ENCODE assay signal across 9 mouse cellular contexts in the genomic region with DNA sequence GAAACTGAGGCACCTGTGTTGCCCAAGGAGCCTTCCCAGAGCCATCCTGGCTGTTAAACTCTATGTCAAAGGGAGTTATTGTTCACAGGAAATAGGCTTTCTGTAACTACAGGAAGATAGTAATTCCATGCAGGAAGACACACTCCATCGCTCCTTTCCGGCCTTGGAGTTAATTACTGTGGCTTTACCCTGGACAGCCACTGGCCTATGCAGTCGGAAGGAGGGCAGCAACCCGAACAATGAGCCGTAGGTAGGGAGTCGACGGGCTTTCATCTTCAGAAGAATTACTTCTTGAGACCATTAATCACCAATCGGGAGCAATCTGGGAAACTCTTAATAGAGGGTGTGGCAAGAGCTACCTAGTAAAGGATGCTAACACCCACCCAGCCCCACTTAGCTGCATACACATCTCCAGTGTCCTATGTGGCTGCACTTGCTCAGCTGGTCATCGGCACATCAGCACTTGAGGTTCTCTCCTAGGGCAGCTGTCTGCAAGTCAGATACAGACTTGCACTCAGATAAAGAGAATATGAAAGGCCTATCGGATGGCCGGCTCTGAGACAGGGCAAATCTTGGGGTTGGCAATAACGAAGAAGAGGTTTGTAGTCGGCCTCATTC. TPM values are rescaled to one million over a fixed set of nuclear protein-coding genes. Genes with fewer than 3 reads are reported as not detected.
DNase-seq lines count a peak whose midpoint lies in the region; ATAC-seq and TF ChIP-seq lines count a peak whose summit lies in the region.
"Had no signal": no experiment of that assay in that cellular context is flagged by ENCODE, and none has a peak within 500 bp of the region (broad histone marks: within the 10 kb centered on the region; RNA-seq: fewer than 3 reads in every experiment).

No protein-coding gene starts in this region.

- H3K4me1 ChIP-seq in heart, embryonic 15.5 days (replicated peaks): peaks cover 86% of the 10 kb centered on the region
- H3K4me1 ChIP-seq in midbrain, embryonic 10.5 days: peaks cover 93% of the 10 kb centered on the region
- peaks cover 15% of the 10 kb centered on the region for H3K4me1 ChIP-seq in midbrain, postnatal 0 days (ENCODE audit: insufficient read depth, low read length)
- H3K4me1 ChIP-seq in embryonic fibroblast, embryonic 13.5 days (ENCODE audit: control insufficient read depth, insufficient read depth, low read length): peaks cover 38% of the 10 kb centered on the region
- H3K4me1 ChIP-seq in forebrain, postnatal 0 days (ENCODE audit: insufficient read depth): peaks cover 31% of the 10 kb centered on the region

- no peak for ATAC-seq in heart, embryonic 15.5 days (replicated peaks; ENCODE audit: insufficient number of reproducible peaks, insufficient read depth, low FRiP score, low read depth)
- no peak for ATAC-seq in midbrain, postnatal 0 days (ENCODE audit: low FRiP score)
- ATAC-seq in forebrain, postnatal 0 days: no peak

- 40% methylated on average over 13 of the region's 13 CpGs for WGBS in heart, embryonic 15.5 days
- WGBS in midbrain, embryonic 10.5 days: 83% methylated on average over 13 of the region's 13 CpGs
- WGBS in midbrain, postnatal 0 days: 66% methylated on average over 13 of the region's 13 CpGs
- WGBS in forebrain, postnatal 0 days: 55% methylated on average over 13 of the region's 13 CpGs

- no peak for TF ChIP-seq CTCF in midbrain, postnatal 0 days (IDR thresholded peaks at IDR 0.05)
- TF ChIP-seq CTCF in embryonic fibroblast, embryonic 13.5 days (IDR thresholded peaks at IDR 0.05; ENCODE audit: borderline replicate concordance, insufficient read depth, low read length): no peak
- no peak for TF ChIP-seq CTCF in forebrain, postnatal 0 days (IDR thresholded peaks at IDR 0.05; ENCODE audit: low read depth)

- no peaks in the 10 kb centered on the region for H3K27me3 ChIP-seq in heart, embryonic 15.5 days
- H3K27me3 ChIP-seq in midbrain, embryonic 10.5 days (ENCODE audit: low read depth, poor library complexity, severe bottlenecking): no peaks in the 10 kb centered on the region
- no peaks in the 10 kb centered on the region for H3K27me3 ChIP-seq in midbrain, postnatal 0 days (ENCODE audit: insufficient read depth, low read length)
- H3K27me3 ChIP-seq in forebrain, postnatal 0 days (ENCODE audit: insufficient read depth, low read length): no peaks in the 10 kb centered on the region
- H3K27me3 ChIP-seq: CH12.LX had no signal

- H3K36me3 ChIP-seq in heart, embryonic 15.5 days: 0 out of 2 replicates have a peak, but pooled peaks cover 6% of the 10 kb centered on the region
- peaks cover 67% of the 10 kb centered on the region for H3K36me3 ChIP-seq in midbrain, embryonic 10.5 days
- H3K36me3 ChIP-seq in midbrain, postnatal 0 days (ENCODE audit: insufficient read depth, low read length): 0 out of 2 replicates have a peak, but pooled peaks cover 4% of the 10 kb centered on the region
- H3K36me3 ChIP-seq in forebrain, postnatal 0 days (ENCODE audit: insufficient read depth): peaks cover 12% of the 10 kb centered on the region; the same call in 1 of the 2 replicates
- H3K36me3 ChIP-seq: liver, embryonic 13.5 days had no signal

- TF ChIP-seq POLR2A in embryonic fibroblast, embryonic 13.5 days (IDR thresholded peaks at IDR 0.05; ENCODE audit: low read depth, low read length): no peak

- no peak overlapping the region for H3K4me3 ChIP-seq in heart, embryonic 15.5 days
- H3K4me3 ChIP-seq in midbrain, embryonic 10.5 days: no peak overlapping the region
- H3K4me3 ChIP-seq in midbrain, postnatal 0 days (ENCODE audit: low read depth, low read length): no peak overlapping the region
- H3K4me3 ChIP-seq in embryonic fibroblast, embryonic 13.5 days (ENCODE audit: insufficient read depth, low read length): no peak overlapping the region
- no peak overlapping the region for H3K4me3 ChIP-seq in forebrain, postnatal 0 days (ENCODE audit: low read depth, low read length)
- H3K4me3 ChIP-seq: liver, embryonic 13.5 days had no signal

- peak overlapping the region; percentile 96 for H3K27ac ChIP-seq in heart, embryonic 15.5 days
- H3K27ac ChIP-seq in midbrain, embryonic 10.5 days (replicated peaks): peak overlapping the region; percentile 65
- no peak overlapping the region for H3K27ac ChIP-seq in midbrain, postnatal 0 days (ENCODE audit: low read depth, low read length)
- H3K27ac ChIP-seq in embryonic fibroblast, embryonic 13.5 days (ENCODE audit: insufficient read depth, low read length): peak overlapping the region; percentile 89; the same call in 1 of the 2 replicates
- peak overlapping the region; percentile 65 for H3K27ac ChIP-seq in forebrain, postnatal 0 days (ENCODE audit: low read depth, low read length)
- H3K27ac ChIP-seq: liver, embryonic 13.5 days had no signal

- intact Hi-C loops in heart, postnatal 14 days (cut with DNase I): loop anchor here (5.0 kb wide), 1 partner anchor 154 kb away; no protein-coding TSS in a partner anchor

- peak overlapping the region; percentile 58 for H3K4me2 ChIP-seq in heart, embryonic 15.5 days
- no peak overlapping the region for H3K4me2 ChIP-seq in midbrain, postnatal 0 days (ENCODE audit: low read depth, low read length, poor library complexity, severe bottlenecking)
- no peak overlapping the region for H3K4me2 ChIP-seq in forebrain, postnatal 0 days (ENCODE audit: low read depth)
- H3K4me2 ChIP-seq: liver, embryonic 13.5 days had no signal

- no peak for DNase-seq in heart, postnatal 14 days
- DNase-seq in midbrain, embryonic 10.5 days (ENCODE audit: low spot score): no peak
- no peak for DNase-seq in midbrain, postnatal 0 days (ENCODE audit: low spot score)
- DNase-seq in forebrain, postnatal 0 days: no peak
- no peak for DNase-seq in adrenal gland, adult 18-20 months (ENCODE audit: low spot score in 2 of 2)
- DNase-seq: liver, embryonic 13.5 days had no signal

- peak overlapping the region; percentile 29 for H3K9ac ChIP-seq in heart, embryonic 15.5 days
- H3K9ac ChIP-seq in midbrain, postnatal 0 days (replicated peaks; ENCODE audit: low read length, poor library complexity, severe bottlenecking): no peak overlapping the region
- no peak overlapping the region for H3K9ac ChIP-seq in forebrain, postnatal 0 days
- H3K9ac ChIP-seq: liver, embryonic 13.5 days had no signal

- no peaks in the 10 kb centered on the region for H3K9me3 ChIP-seq in heart, embryonic 15.5 days (replicated peaks)
- no peaks in the 10 kb centered on the region for H3K9me3 ChIP-seq in midbrain, embryonic 10.5 days (replicated peaks)
- H3K9me3 ChIP-seq in midbrain, postnatal 0 days (ENCODE audit: low read length): no peaks in the 10 kb centered on the region
- no peaks in the 10 kb centered on the region for H3K9me3 ChIP-seq in forebrain, postnatal 0 days (ENCODE audit: low read length)
- H3K9me3 ChIP-seq: liver, embryonic 13.5 days had no signal

RNA-seq across cellular contexts. Expression of a gene that starts 53.7 kb away (rescaled TPM):
- 3.1 TPM in 2 replicates for polyA plus RNA-seq in heart, embryonic 15.5 days (2015; fragmentation: Nextera tagmentation; extraction: Ambion mirVana)
- 10 to 100 TPM; 19.9 to 20.6 TPM for total RNA-seq in heart, postnatal 14 days (2021)
- polyA plus RNA-seq in midbrain, embryonic 10.5 days (2016; fragmentation: Nextera tagmentation; extraction: Ambion mirVana): 3.0 and 4.0 TPM in 2 replicates
- 21.1 and 37.9 TPM in 2 replicates for total RNA-seq in midbrain, postnatal 0 days (2014; rRNA removed)
- 2.2 and 2.7 TPM in 2 replicates for polyA plus RNA-seq in midbrain, postnatal 0 days (2015; fragmentation: Nextera tagmentation; extraction: Ambion mirVana)
- polyA plus RNA-seq in embryonic fibroblast, embryonic 13.5 days (2011; ENCODE audit: insufficient read length, low read depth, missing spikeins): 74.3 and 84.1 TPM in 2 replicates
- 25.9 and 28.7 TPM in 2 replicates for total RNA-seq in forebrain, postnatal 0 days (2014; rRNA removed)
- polyA plus RNA-seq in forebrain, postnatal 0 days (2015; fragmentation: Nextera tagmentation; extraction: Ambion mirVana): 3.7 and 4.0 TPM in 2 replicates
- 1 to 10 TPM; 5.4 to 6.8 TPM for total RNA-seq in adrenal gland, adult 18-20 months (2021)

Comparison
In these comparisons a context has a peak if more than half of its experiments do, and no peak if none do; other contexts are left out.
1. RNA of a gene that starts 53.7 kb away (polyA plus RNA-seq): 74.3 to 84.1 TPM in embryonic fibroblast, embryonic 13.5 days; 3.0 to 4.0 TPM in midbrain, embryonic 10.5 days, 3.7 to 4.0 TPM in forebrain, postnatal 0 days, 3.1 TPM in heart, embryonic 15.5 days and 2.2 to 2.7 TPM in midbrain, postnatal 0 days; every median in the first group is over 10 times any median in the second.